12 mouse cellular contexts compared by ENCODE assay signal in genomic region chr10:69334271-69335194, GRCm38 (mm10). TPM values are rescaled to one million over a fixed set of nuclear protein-coding genes. Genes with fewer than 3 reads are reported as not detected.
A peak's percentile ranks its signal among the peaks of the same experiment; 100 is the strongest.
DNase-seq lines count a peak whose midpoint lies in the region; ATAC-seq and TF ChIP-seq lines count a peak whose summit lies in the region.
"Had no signal": no experiment of that assay in that cellular context is flagged by ENCODE, and none has a peak within 500 bp of the region (broad histone marks: within the 10 kb centered on the region; RNA-seq: fewer than 3 reads in every experiment).

No protein-coding gene starts in this region.

- no peak for ATAC-seq in activated CD4-positive, CD25-positive, alpha-beta regulatory T cell, adult 4 months

- H3K27me3 ChIP-seq in testis, adult 2 months (ENCODE audit: control insufficient read depth, insufficient read depth, low read length), result no peaks in the 10 kb centered on the region
- H3K27me3 ChIP-seq: heart, embryonic 13.5 days had no signal

- no peak overlapping the region for H3K4me3 ChIP-seq in left cerebral cortex, adult 2 months
- H3K4me3 ChIP-seq in testis, adult 2 months (ENCODE audit: control insufficient read depth, low read depth, low read length), result no peak overlapping the region
- H3K4me3 ChIP-seq: heart, embryonic 13.5 days had no signal

- no peak for TF ChIP-seq CTCF in left cerebral cortex, adult 2 months (IDR thresholded peaks at IDR 0.05)
- no peak for TF ChIP-seq CTCF in testis, adult 2 months (IDR thresholded peaks at IDR 0.05; ENCODE audit: control insufficient read depth, insufficient read depth, insufficient replicate concordance, low read depth, low read length)

- intact Hi-C loops in left cerebral cortex, adult 2 months (cut with DNase I), result no loop called here
- intact Hi-C loops in left cerebral cortex, postnatal 10 days (cut with DNase I), result no loop called here

- DNase-seq in left cerebral cortex, adult 2 months (ENCODE audit: extremely low spot score in 1 of 2, low spot score in 2 of 2), result no peak
- DNase-seq in left cerebral cortex, postnatal 10 days (ENCODE audit: extremely low spot score in 1 of 2, low spot score in 2 of 2), result no peak
- no peak for DNase-seq in testis, postnatal 14 days (ENCODE audit: low spot score)
- DNase-seq in layer of hippocampus, adult 9-11 months, result peak; percentile 15
- peak; percentile 64 for DNase-seq in telencephalon, adult 2 months (ENCODE audit: low read depth, low spot score)
- no peak for DNase-seq in embryo, embryonic 10.5 days (ENCODE audit: low spot score)
- DNase-seq: adrenal gland, postnatal 10 days; cerebellum, postnatal 25 days had no signal

- no peaks in the 10 kb centered on the region; the same call in none of the 2 replicates for H3K4me1 ChIP-seq in testis, adult 2 months (ENCODE audit: control insufficient read depth, insufficient read depth, low read length)
- H3K4me1 ChIP-seq: heart, embryonic 13.5 days had no signal

- no peak for TF ChIP-seq POLR2A in testis, adult 2 months (IDR thresholded peaks at IDR 0.05; ENCODE audit: control insufficient read depth, low read depth, low read length)

- 0 out of 2 replicates have a peak overlapping the region, but pooled peaks have one; percentile 4 for H3K27ac ChIP-seq in left cerebral cortex, adult 2 months
- peak overlapping the region; percentile 67 for H3K27ac ChIP-seq in testis, adult 2 months (ENCODE audit: control insufficient read depth, insufficient read depth, low read depth, low read length)
- H3K27ac ChIP-seq: heart, embryonic 13.5 days; liver, embryonic 14.5 days had no signal

- H3K36me3 ChIP-seq in testis, adult 2 months (ENCODE audit: control insufficient read depth, insufficient read depth, low read length), result peaks cover 3% of the 10 kb centered on the region

RNA-seq across cellular contexts. Expression of gene Cdk1, which starts 18.2 kb away (rescaled TPM):
- total RNA-seq in left cerebral cortex, adult 2 months (2021), result under 1 TPM; 0.36 to 0.40 TPM
- 1 to 10 TPM; 5.1 to 7.5 TPM for total RNA-seq in left cerebral cortex, postnatal 10 days (2021)
- 49.2 and 49.5 TPM in 2 replicates for polyA plus RNA-seq in testis, adult 2 months (2012; rRNA removed)
- polyA plus RNA-seq in activated CD4-positive, CD25-positive, alpha-beta regulatory T cell, adult 4 months (2017; shearing (Covaris generic)), result 10 to 100 TPM; 38.3 to 42.9 TPM

Comparison
In these comparisons a context has a peak if more than half of its experiments do, and no peak if none do; other contexts are left out.
1. RNA of gene Cdk1, which starts 18.2 kb away (total RNA-seq): 5.1 to 7.5 TPM in left cerebral cortex, postnatal 10 days; 0.36 to 0.40 TPM in left cerebral cortex, adult 2 months; every median in the first group is over 4 times any median in the second.
2. DNase-seq: peak in layer of hippocampus, adult 9-11 months (single experiment) and telencephalon, adult 2 months (single experiment); none in left cerebral cortex, adult 2 months (0 of 2), left cerebral cortex, postnatal 10 days (0 of 2), testis, postnatal 14 days (single experiment) and embryo, embryonic 10.5 days (single experiment).